Mouse (Mus musculus) megakaryocyte, adult 5-6 weeks (primary cell): ENCODE data around the gene Nod1. TPM values are rescaled to one million over a fixed set of nuclear protein-coding genes. Genes with fewer than 3 reads are reported as not detected.
A peak's percentile ranks its signal among the peaks of the same experiment; 100 is the strongest.

ENCODE experiments used
- ATAC-seq: 2 replicates; pipeline ENCODE4 v1.8.0; 2016; ENCODE audit warnings: mild to moderate bottlenecking, inconsistent platforms; ENCODE audit not compliant: poor library complexity, severe bottlenecking
- total RNA-seq, 2 experiments: library from RNA; stranded (forward) in 1 of 2; stranded (reverse) in 1 of 2; fragments of 153-499, 151-499 nt in 1 of 2; fragments of 221-1000, 200-1000 nt in 1 of 2; gene quantifications; 2 replicates each; pipeline versions ENCODE4 v1.2.3 to v1.2.4; 2015 to 2017

The Nod1 gene
- total RNA-seq, 2 experiments from 2014 or later = 11.1 to 12.2 TPM

DNA sequence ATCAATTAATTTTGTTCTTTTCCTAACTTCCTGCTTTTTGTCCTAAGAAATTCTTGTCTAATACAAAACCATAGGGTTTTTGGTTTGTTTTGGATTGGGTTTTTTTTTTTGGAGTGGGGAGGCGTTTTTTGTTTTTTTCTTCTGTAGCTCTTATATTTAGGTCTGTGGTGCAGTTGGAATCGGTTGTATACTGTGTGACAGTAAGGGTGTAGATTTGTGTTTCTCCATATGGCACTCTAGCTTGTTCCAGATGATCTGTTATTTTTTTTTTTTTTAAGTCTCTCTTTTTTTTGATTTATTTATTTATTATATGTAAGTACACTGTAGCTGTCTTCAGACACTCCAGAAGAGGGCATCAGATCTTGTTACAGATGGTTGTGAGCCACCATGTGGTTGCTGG, 72.2 kb downstream of the Nod1 start:
- no peak for ATAC-seq

DNA sequence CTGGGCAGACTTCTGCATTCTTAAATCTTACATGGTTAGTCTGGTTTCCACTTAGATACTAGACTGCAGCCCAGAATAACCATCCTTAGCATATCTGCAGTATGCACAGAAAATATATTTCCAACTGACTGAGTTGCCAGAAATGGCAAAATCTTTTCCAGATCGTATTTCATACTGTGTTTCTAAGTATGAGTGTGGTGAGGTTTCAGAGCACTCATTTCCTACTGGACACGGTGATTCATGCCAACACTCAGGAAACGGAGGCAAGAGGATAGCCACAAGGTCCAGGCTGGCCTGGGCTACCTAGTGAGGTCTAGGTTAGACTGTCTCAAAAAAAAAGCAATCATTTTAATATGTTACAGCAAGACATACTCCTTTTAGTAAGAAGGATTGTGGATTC, 81.0 kb downstream of the Nod1 start:
- no peak for ATAC-seq

DNA sequence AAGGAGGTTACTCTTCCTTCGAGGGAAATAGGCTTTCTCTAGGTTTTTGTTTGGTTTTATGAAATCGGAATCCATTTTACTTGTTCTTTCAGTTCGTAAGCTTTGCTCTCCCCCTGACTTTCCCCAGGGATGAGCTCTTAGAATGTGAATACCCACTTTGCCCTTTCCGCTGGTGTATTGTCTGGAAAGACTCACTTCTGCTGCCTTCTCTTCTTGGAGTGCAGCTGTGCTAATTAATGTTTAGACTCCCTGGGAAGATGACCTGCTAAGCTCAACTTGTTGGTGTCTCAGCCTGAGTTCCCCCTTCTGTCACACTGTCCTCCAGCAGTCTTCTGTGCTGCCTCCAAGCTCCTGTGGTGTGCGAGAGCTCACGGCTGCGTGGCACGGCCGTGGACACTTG, 82.2 kb downstream of the Nod1 start:
- ATAC-seq = no peak

DNA sequence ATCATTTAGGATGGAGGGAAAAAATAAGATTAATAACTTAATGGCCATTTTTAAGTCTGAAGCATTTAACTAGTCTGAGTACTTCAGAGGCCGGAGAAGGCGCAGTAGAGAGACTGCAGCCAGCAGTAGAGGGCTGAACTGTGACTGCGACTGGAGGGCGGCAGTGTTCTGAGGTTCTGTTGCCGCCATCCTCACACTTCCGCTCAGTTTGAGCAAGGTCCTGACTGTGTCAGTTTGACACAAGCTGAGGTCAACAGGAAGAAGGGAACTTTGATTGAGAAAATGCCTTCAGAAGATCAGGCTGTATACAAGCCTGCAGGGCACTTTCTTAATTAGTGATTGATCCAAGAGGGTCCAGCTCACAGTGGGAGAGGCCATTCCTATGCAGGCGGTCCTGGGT, 86.2 kb downstream of the Nod1 start:
- peak; percentile 64 for ATAC-seq

DNA sequence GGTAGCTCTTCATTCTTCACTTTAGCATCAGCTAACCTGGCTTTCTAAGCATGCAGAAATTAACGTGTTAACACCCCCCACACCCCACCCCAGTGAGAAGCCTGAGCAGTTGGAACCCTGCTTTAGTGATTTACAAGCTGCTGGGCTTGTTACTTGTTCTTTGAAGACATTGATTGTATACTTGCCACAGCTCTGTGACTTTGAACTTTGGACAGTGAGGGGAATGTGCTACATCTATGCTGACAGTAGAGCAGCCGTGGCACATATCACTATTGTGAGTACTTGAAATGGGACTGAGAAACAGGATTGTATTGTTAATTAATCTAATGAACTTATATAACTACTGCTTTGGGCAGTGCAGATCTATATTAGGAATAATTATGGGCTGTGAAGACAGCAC, 89.0 kb downstream of the Nod1 start:
- no peak for ATAC-seq

DNA sequence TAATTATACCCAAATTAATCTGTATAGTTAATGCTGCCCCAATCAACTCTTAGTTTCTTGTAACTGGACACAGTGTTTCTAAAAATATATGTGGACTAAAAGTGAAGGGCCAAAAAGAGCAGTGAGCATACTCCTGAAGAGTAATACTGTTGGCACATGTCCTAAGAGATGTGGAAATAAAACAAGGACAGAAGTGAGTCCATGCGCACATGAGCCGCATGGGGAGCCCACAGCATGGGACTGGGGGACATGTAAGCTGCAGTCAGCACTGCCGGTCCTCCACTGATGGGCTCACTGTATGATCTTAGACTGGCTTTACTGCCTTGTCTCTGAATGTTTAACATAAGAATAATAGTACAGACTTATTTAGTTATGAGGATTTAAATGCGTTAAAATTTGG, 92.3 kb downstream of the Nod1 start:
- ATAC-seq = no peak

DNA sequence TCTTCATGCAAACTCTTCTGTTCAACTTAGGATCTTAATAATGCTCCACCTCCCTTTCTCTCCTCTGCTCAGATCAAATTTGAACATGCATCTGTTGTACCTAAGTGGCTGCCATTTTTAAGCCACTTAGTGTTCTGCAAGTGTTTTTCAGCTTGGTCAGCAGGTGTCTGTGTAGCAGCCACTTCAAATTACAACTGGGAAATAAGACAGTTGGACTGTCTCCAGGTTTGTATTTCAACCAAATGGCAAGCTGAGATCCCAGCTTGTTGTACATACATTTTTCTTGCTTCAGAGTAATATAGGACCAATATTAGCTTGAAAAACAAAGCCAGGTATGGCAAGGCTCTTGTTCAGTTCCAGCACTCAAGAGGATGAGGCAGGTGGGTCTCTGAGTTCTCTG, 93.9 kb downstream of the Nod1 start:
- no peak for ATAC-seq

DNA sequence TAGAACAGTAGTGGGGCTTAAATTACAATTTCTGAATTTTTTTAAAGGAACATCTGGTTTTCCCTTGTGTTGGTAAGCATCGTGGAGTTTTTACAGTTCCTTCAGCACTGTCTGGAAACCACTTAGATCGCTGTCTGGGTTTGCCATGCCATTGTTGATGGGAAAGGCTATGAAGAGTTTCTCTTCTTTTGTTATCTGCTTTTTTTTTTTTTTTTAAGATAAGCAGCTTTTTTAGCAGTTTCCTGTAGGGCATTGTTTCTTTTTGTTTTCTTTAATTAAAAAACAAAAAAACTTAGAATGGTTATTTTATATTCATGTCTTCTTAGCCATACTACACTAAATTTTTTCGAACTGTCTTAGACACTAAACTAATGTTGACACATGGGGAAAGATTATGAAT, 94.8 kb downstream of the Nod1 start:
- ATAC-seq = no peak

DNA sequence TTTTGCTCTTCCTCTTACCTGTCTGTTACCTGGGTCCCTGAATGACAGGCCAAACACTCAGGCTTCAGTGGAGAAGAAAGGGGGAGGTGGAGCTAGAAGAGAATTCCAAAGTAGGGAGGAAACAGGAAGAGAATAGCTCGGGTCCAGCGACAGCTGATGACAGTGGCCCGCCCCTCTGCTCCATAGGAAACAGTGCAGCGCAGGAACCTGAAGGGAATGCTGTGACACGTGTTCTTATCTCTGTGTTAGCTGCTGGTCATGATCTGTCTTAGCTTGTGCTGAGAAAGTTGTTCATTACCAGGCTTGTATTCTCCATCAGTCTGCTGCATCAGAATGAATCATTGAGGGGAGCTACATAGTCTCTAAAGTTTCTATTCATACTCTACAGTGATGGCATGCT, 95.6 kb downstream of the Nod1 start:
- no peak for ATAC-seq

Other genes starting within 250 kb of the Nod1 start
- gene Znrf2, start 155.7 kb downstream of the Nod1 start, total RNA-seq (2015) = 78.0 and 83.0 TPM in 2 replicates
- 76.2 and 77.6 TPM in 2 replicates for gene Znrf2, start 155.7 kb downstream of the Nod1 start, total RNA-seq (2017)
- 3.5 and 7.0 TPM in 2 replicates for gene Ggct, start 20.3 kb upstream of the Nod1 start, total RNA-seq (2015)
- gene Ggct, start 20.3 kb upstream of the Nod1 start, total RNA-seq (2017) = 4.9 and 14.4 TPM in 2 replicates
- 38.2 and 39.9 TPM in 2 replicates for gene Gars, start 65.4 kb upstream of the Nod1 start, total RNA-seq (2015)
- 80.8 and 84.3 TPM in 2 replicates for gene Gars, start 65.4 kb upstream of the Nod1 start, total RNA-seq (2017)
- not detected in 2 replicates for gene Crhr2, start 160.4 kb upstream of the Nod1 start, total RNA-seq (2015)
- gene Crhr2, start 160.4 kb upstream of the Nod1 start, total RNA-seq (2017) = not detected in 2 replicates
- not detected in 2 replicates for gene Inmt, start 202.4 kb upstream of the Nod1 start, total RNA-seq (2015)
- gene Inmt, start 202.4 kb upstream of the Nod1 start, total RNA-seq (2017) = not detected in 2 replicates
- gene Mindy4, start 230.8 kb upstream of the Nod1 start, total RNA-seq (2015) = 0.27 and 0.54 TPM in 2 replicates
- gene Mindy4, start 230.8 kb upstream of the Nod1 start, total RNA-seq (2017) = 0.26 and 1.1 TPM in 2 replicates